Mouse (Mus musculus) forebrain, postnatal 0 days (tissue): ENCODE results near the gene Pkmyt1. TPM values are rescaled to one million over a fixed set of nuclear protein-coding genes. Genes with fewer than 3 reads are reported as not detected.
A peak's percentile ranks its signal among the peaks of the same experiment; 100 is the strongest.

ENCODE experiments used
- ATAC-seq: fragments of 200-750 bp; cut with Nextera tagmentation; 2 replicates; pipeline ENCODE4 v1.8.0; 2017; ENCODE audit warnings: mild to moderate bottlenecking, moderate library complexity
- DNase-seq: peaks from one replicate; pipeline ENCODE4 v3.0.0-alpha.2; 2015
- H3K27ac ChIP-seq: fragments of 300-500 bp; sonication (generic); 2 replicates; pipeline ENCODE4 v1.5.1; 2014; ENCODE audit warnings: low read depth, mild to moderate bottlenecking, antibody characterized with exemption, low read length, moderate library complexity, mixed read lengths
- H3K27me3 ChIP-seq: fragments of 300-500 bp; sonication (generic); 2 replicates; pipeline ENCODE4 v1.6.1; 2014; ENCODE audit warnings: mild to moderate bottlenecking, low read length, mixed read lengths; ENCODE audit not compliant: insufficient read depth
- H3K36me3 ChIP-seq: fragments of 300-500 bp; sonication (generic); 2 replicates; pipeline ENCODE4 v1.6.1; 2014; ENCODE audit warnings: mild to moderate bottlenecking, moderate library complexity; ENCODE audit not compliant: insufficient read depth
- H3K4me1 ChIP-seq: fragments of 300-500 bp; sonication (generic); 2 replicates; pipeline ENCODE4 v1.6.1; 2014; ENCODE audit warnings: antibody characterized with exemption; ENCODE audit not compliant: insufficient read depth
- H3K4me2 ChIP-seq: fragments of 300-500 bp; sonication (generic); 2 replicates; pipeline ENCODE4 v1.6.1; 2014; ENCODE audit warnings: low read depth, mild to moderate bottlenecking, moderate library complexity
- H3K4me3 ChIP-seq: fragments of 300-500 bp; sonication (generic); 2 replicates; pipeline ENCODE4 v1.5.1; 2014; ENCODE audit warnings: low read depth, low read length, mixed read lengths
- H3K9ac ChIP-seq: fragments of 300-500 bp; sonication (generic); 2 replicates; pipeline ENCODE4 v1.6.1; 2014; ENCODE audit warnings: mild to moderate bottlenecking
- H3K9me3 ChIP-seq: fragments of 300-500 bp; sonication (generic); 2 replicates; pipeline ENCODE4 v1.6.1; 2016; ENCODE audit warnings: low read length
- CTCF ChIP-seq: sonication (generic); IDR thresholded peaks from 2 replicates; pipeline ENCODE4 v1.5.1; 2016; ENCODE audit warnings: antibody characterized with exemption, control low read depth, low read depth
- WGBS: fragments of 180-500 bp; shearing (Covaris S2); extraction: QIAGEN DNeasy Blood & Tissue Kit; methylation state at CpG from one replicate; pipeline ENCODE4 v1.1.7; 2014; 5-methylcytosine and 5-hydroxymethylcytosine counted together
- polyA plus RNA-seq: library from polyadenylated mRNA; unstranded; fragments of >200 nt; fragmentation: Nextera tagmentation; extraction: Ambion mirVana; gene quantifications from 2 replicates; pipeline ENCODE4 v1.2.1, GENCODE M21; 2015
- total RNA-seq: library from RNA; depleted of rRNA; stranded (reverse); fragments of >200 nt; gene quantifications from 2 replicates; pipeline ENCODE4 v1.2.3, GENCODE M21; 2014

Gene Pkmyt1
- total and polyA plus RNA-seq, 2 experiments from 2014 or later: 14.5 to 16.3 TPM

DNA sequence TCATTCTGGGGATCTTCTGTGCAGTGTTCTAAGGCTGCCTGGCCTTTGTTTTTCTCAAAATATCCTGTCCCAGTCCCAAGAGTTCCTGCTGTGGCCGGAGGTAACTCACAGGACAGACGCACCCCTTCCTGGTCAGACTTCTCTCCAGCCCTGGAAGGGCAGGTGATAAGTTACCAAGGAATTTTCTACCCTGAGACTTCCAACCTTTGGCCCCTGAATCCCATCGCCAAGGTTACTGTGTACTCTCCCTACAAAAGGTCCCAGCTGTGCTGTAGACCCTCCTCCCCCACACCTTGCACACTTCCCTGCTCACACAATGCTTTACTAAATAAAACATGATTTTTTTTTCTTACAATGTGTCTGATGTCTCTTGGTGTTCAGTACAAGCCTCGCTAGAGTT, 44.0 kb upstream of the Pkmyt1 start:
- ATAC-seq (no peak), DNase-seq (no peak)
- Histone ChIP-seq H3K9ac (no peak overlapping the region), H3K27ac (no peak overlapping the region), H3K27me3 (peaks cover 26% of the 10 kb centered on the region), H3K36me3 (no peaks in the 10 kb centered on the region), H3K9me3 (no peaks in the 10 kb centered on the region), H3K4me2 (no peak overlapping the region), H3K4me1 (no peaks in the 10 kb centered on the region), H3K4me3 (no peak overlapping the region)
- TF ChIP-seq CTCF: no peak
- 67% methylated on average over 4 of the region's 4 CpGs for WGBS

DNA sequence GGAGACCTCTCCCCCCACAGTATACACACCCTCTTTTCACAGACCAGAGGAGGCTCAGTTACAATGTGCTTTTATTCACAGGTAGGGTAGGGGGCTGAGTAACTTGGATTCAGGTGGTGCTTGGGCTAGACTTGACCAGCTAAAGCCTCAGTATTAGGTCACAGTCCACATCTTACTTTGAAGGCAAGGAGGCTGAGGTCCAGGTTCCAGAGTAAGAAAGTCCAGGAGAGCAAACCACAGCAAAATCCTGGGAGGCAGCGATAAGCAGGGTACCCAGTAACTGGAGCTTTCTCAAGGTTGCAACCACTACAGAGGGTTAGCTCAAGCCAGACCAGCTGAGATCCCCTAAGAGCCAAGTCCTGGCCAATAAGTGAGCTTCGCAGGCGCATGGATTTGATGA, 43.6 kb upstream of the Pkmyt1 start:
- no peaks in the 10 kb centered on the region for H3K4me1 ChIP-seq
- WGBS: 72% methylated on average over 3 of the region's 3 CpGs
- H3K9me3 ChIP-seq: no peaks in the 10 kb centered on the region
- no peak overlapping the region for H3K4me2 ChIP-seq
- H3K27me3 ChIP-seq: peaks cover 26% of the 10 kb centered on the region
- no peak overlapping the region for H3K27ac ChIP-seq
- DNase-seq: no peak
- TF ChIP-seq CTCF: no peak
- H3K36me3 ChIP-seq: no peaks in the 10 kb centered on the region
- no peak for ATAC-seq
- H3K4me3 ChIP-seq: no peak overlapping the region
- H3K9ac ChIP-seq: no peak overlapping the region

DNA sequence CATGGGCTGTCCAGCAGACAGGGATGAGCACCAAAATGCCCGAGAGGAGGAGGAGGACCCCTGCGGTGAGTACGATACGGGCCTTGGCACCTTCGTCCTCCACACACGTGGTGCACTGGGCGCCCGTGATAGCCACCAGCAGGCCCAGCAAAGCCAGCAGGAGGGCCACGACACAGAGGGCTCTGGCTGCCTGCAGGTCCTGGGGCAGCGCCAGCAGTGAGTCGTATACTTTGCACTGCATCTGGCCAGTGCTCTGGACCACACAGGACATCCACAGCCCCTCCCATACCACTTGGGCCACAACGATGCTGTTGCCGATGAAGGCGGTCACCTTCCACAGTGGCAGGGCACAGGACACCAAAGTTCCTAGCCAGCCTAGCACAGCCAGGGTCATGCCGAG, 42.9 kb upstream of the Pkmyt1 start:
- no peaks in the 10 kb centered on the region for H3K4me1 ChIP-seq
- DNase-seq: no peak
- ATAC-seq: no peak
- no peak overlapping the region for H3K9ac ChIP-seq
- no peak overlapping the region for H3K4me2 ChIP-seq
- no peak for TF ChIP-seq CTCF
- WGBS: 34% methylated on average over 15 of the region's 15 CpGs
- no peak overlapping the region for H3K27ac ChIP-seq
- H3K9me3 ChIP-seq: no peaks in the 10 kb centered on the region
- no peak overlapping the region for H3K4me3 ChIP-seq
- peaks cover 26% of the 10 kb centered on the region for H3K27me3 ChIP-seq
- no peaks in the 10 kb centered on the region for H3K36me3 ChIP-seq

DNA sequence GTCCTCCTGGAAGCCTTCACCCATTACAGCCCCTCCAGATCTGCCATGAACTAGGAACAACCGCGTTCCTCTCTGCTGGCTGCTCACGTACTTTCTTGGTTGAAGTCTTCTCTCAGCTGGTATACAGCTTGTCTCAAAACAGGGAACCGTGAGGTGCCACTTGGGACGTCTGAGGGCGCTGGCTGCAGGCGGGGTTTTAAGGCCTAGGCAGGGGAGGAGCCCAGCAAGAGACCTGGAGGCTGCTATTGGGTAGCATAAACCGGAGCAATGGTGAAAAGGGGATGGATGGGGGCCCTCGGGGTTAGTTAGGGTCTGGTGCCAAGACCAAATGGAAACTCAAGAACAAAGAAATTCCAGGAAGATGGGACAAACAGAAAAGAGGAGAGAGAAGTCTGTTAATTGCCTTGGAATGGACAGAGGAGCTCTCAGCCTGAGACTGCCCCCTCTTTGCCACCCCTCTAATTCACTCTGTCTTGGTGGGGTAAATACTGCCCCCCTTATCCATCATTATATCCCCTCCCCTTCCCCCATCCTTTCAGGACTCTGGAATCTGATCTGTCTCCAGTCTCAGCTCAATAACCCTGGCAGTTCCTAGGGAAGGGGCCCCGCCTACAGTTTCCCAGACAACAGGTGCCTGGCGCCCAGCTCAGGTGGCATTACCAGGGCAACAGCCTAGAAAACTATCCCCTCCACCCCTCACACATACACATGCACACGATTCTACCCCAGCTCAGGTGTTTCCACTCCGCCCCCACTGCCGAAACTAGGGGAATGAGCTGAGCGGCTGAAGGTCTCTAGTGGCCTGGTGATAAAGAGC, 42.1 kb upstream of the Pkmyt1 start, which contains the start of gene Cldn9:
Cldn9 (minus strand) TSS at position 171 of the 817 bp plus-strand sequence.
- peaks cover 22% of the 10 kb centered on the region for H3K27me3 ChIP-seq
- no peak for TF ChIP-seq CTCF

DNA sequence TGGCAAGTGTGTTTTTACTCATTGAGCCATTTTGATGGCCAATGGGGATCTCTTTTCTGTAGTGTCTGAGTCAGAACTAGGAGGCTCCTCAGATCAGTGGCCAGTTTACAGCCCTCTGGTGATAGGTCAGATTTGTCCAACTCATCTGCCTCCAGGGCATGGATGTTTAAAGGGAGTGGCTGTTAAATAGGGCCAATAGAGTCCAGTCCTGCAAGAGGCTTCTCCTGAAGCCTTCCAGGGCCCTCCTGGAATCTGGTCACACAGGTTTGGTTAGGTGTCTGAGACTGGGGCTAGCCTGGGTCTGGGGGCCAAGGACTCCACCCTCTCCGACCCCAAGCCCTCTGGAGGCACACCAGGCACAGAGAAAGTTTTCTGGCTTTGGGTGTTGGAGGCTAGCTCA, 31.6 kb upstream of the Pkmyt1 start:
- H3K36me3 ChIP-seq: no peaks in the 10 kb centered on the region
- no peak overlapping the region for H3K4me3 ChIP-seq
- H3K4me1 ChIP-seq: no peaks in the 10 kb centered on the region
- no peak overlapping the region for H3K27ac ChIP-seq
- H3K4me2 ChIP-seq: no peak overlapping the region
- ATAC-seq (no peak), DNase-seq (no peak)
- TF ChIP-seq CTCF: no peak
- WGBS: 70% methylated on average over 1 of the region's 1 CpGs
- no peak overlapping the region for H3K9ac ChIP-seq
- peaks cover 7% of the 10 kb centered on the region; the same call in 1 of the 2 replicates for H3K27me3 ChIP-seq
- H3K9me3 ChIP-seq: no peaks in the 10 kb centered on the region

More for the DNA sequence above, 42.1 kb upstream of the Pkmyt1 start, which contains the start of gene Cldn9:
- Histone ChIP-seq H3K9me3 (no peaks in the 10 kb centered on the region), H3K9ac (no peak within 1 kb of the TSS), H3K4me3 (no peak within 1 kb of the TSS), H3K36me3 (no peaks in the 10 kb centered on the region), H3K27ac (no peak within 1 kb of the TSS), H3K4me2 (no peak within 1 kb of the TSS), H3K4me1 (no peaks in the 10 kb centered on the region)
- DNase-seq (no peak), ATAC-seq (peak; percentile 48)
- WGBS: 16% methylated on average over 15 of the region's 15 CpGs

DNA sequence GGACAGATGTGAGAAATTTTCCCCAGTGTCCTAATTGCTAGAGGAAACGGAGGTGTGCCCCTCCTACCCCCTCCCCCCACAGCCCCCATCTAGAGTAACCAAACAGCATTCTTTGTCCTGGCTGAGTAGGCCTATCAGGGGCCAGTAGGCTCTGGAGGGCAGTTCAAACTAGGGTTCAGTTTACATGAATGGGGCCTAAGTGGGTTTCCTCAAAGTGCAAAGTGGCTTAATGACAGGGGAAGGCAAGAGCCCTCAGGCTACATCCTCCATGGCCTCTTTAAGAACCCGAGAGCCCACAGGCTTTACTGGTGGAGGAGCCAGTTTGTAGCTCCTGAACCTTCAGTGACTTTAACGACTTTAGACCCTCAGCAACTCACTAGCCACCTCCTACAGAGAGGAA, 30.3 kb upstream of the Pkmyt1 start:
- no peak for DNase-seq
- ATAC-seq: no peak
- H3K27ac ChIP-seq: no peak overlapping the region
- H3K4me1 ChIP-seq: no peaks in the 10 kb centered on the region
- peaks cover 7% of the 10 kb centered on the region; the same call in 1 of the 2 replicates for H3K27me3 ChIP-seq
- H3K9me3 ChIP-seq: no peaks in the 10 kb centered on the region
- no peak overlapping the region for H3K4me2 ChIP-seq
- 15% methylated on average over 3 of the region's 3 CpGs for WGBS
- H3K36me3 ChIP-seq: no peaks in the 10 kb centered on the region
- H3K4me3 ChIP-seq: no peak overlapping the region
- no peak overlapping the region for H3K9ac ChIP-seq
- no peak for TF ChIP-seq CTCF

DNA sequence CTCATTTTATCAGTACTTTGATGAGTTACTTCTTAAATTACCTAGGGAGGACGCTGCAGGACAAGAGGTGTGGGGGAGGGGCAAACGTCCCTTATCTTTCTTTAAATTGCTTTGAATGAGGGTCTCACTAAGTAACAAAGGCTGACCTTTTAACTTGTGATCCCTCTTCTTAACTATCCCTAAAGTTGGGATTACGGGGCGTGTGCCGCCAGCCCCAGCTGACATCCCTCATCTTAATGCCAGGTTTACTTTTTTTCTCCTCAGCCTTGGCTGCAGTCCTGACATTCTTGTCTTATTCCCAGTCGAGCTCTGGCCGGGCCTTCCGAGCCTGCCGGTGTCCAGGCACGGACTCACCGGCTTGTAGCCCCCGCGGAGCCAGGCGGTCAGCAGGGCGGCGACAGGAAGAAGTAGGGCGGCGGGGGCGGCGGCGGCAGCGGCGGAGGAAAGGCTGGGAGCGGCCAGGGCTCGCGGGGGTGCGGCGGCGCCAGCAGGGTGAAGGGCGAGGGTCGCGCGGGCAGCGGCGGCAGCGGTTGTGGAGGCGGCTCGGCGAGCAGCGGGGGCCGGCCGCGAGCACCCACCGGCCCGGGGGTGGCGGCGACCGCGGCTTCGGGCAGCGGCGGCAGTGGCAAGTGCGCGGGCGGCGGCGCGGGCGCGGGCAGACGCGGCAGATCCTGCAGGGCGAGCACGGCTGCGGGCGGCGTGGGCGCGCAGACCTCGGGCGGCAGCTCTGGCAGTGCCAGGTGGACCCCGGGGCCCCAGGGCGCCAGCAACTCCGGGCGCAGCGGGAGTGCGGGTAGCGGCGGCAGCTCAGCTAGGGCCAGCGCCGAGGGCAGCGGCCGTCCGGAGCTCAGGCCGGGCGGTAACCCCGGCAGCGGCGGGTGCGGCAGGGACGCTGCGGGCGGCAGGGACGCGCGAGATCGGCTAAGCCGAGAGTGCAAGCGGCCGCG, 26.7 kb upstream of the Pkmyt1 start:
- H3K36me3 ChIP-seq: no peaks in the 10 kb centered on the region
- no peak for DNase-seq
- no peak overlapping the region for H3K27ac ChIP-seq
- no peaks in the 10 kb centered on the region for H3K4me1 ChIP-seq
- H3K9me3 ChIP-seq: no peaks in the 10 kb centered on the region
- TF ChIP-seq CTCF: no peak
- peak overlapping the region; percentile 50 for H3K9ac ChIP-seq
- peak overlapping the region; percentile 67 for H3K4me3 ChIP-seq
- H3K4me2 ChIP-seq: peak overlapping the region; percentile 99
- WGBS: under 1% methylated on average over 84 of the region's 101 CpGs
- H3K27me3 ChIP-seq: peaks cover 7% of the 10 kb centered on the region; the same call in 1 of the 2 replicates
- peak; percentile 55 for ATAC-seq
